Mouse (Mus musculus): Measurements from ENCODE around the gene Cfc1.

The Cfc1 gene

DNA sequence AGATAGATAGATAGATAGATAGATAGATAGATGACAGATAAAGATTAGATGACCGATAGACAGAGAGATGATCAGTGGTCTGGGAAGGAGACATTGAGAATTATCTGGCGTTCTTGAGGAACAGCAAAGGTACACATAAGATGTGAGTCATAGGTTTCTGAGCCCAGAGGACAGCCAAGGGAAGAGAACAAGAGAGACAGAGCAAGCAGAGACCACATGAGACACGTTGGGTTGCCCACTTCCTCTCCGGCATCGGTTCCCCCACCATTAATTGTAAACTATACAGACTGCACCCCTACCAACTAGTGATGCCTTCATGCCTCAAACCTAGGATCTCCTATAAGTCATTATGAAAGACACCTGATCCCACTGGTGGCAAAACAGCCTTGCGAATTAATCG lies 18.8 kb downstream of the Cfc1 start:
- no peak for DNase-seq

- DNase-seq: no peak
These were observed 25.4 kb downstream of the Cfc1 start, which contains the start of gene Prss40 for GRCm38 (mm10) chr1:34560843-34561242. Gene Prss40, minus strand, starts transcription at chr1:34560943.

DNA sequence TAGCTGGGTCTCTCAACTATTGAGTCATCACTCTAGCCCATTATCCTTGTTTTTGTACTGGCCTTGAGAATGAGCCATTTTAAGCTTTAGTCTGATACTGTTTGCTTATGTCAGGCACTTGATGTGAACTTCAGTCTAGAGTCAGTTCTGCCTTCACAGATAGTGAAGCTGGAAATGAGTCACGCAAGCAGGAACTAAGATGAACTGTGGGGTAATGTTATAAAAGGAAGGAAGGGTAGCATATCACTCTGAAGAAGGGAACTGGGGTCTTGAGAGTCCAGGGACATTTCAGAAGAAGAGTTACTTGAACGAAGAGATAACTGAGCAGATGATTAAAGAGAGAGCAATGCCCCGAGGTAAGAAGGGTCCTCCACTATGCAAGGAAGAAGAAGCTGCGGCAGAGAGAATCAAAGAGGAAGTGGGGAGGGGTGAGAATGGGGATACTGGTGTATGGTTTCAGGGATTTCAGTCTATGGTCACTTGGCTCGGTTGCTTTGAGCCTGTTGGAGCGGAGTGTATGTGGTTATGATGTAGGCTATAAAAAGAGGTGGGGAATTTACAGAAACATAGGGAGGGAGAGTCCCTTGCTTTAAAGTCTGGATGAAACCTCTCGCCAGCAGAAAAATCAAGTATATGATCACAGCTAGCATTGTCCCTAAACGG lies 29.1 kb downstream of the Cfc1 start:
- no peak for DNase-seq

DNA sequence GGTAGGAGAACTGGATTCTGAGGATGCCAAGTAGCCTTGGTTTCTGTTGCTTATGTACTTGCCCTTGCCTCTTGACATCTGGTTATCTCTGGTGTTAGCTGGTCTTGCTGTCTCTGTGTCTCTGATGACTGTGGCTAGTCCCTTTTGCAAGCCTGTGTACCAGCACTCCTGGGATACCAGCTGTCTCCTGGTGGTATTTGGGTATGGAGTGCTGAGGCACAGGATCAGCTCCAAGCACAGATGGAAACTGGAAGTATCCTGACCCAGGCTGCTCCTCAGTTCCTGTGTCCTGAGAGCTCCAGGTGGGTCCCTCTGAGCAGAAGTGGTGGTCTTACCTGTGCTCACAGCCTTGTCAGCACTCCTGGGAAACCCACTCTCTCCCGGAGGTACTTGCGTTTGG lies 32.7 kb downstream of the Cfc1 start:
- DNase-seq: no peak

GRCm38 (mm10) chr1:34569876-34570275 lies 34.4 kb downstream of the Cfc1 start:
- DNase-seq: no peak

DNA sequence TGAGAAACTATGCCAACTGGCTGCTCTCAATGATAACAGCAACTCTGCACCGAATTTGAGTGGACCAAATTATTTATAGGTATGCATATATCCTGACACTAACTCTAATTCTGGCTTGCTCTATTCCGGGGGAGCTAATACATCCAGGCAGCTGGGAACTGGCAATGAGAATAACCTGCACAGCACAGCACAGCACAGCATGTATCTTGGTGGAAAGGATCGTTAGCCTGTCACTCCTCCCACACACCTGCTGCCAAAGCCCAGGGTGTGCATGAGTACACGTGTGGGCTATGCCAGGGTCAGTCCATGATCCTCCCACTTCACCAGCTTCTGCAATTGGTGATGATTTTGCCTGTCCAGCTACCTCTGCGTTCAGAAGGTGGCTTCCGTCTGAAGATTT lies 36.0 kb downstream of the Cfc1 start:
- DNase-seq: no peak

GRCm38 (mm10) chr1:34573221-34573620 lies 37.8 kb downstream of the Cfc1 start:
- DNase-seq: no peak

GRCm38 (mm10) chr1:34578851-34579781 lies 43.7 kb downstream of the Cfc1 start, which contains the start of gene Amer3:
Gene Amer3, plus strand, starts transcription at chr1:34579657.
- peak; percentile 78 for DNase-seq

DNA sequence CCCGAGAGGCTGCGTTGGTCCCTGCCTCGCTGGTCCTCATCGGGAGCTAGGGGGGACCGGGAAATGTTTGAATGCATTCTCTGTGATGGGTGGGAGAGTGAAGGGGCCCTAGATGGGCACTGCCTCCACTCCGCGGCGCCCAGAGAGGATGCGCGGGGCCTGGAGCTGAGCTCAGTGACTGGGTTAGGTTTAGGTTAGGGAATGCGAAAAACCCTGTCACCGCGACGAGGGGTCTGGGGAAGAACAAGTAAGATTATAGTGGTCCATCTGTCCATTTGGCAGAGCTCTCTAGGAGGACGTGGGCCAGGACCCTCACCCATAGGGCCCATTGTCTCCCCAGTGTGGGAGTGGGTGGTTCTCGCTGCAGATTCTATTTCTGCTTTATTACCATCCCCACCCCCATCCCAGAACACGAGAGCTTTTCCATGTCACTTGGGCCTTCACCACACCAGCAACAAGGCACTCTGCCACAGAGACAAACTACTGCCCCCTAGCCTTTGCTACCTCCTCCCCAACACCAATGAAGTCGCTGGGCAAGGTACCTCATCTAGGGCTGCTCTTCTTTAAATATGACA lies 44.4 kb downstream of the Cfc1 start:
- DNase-seq: no peak

DNA sequence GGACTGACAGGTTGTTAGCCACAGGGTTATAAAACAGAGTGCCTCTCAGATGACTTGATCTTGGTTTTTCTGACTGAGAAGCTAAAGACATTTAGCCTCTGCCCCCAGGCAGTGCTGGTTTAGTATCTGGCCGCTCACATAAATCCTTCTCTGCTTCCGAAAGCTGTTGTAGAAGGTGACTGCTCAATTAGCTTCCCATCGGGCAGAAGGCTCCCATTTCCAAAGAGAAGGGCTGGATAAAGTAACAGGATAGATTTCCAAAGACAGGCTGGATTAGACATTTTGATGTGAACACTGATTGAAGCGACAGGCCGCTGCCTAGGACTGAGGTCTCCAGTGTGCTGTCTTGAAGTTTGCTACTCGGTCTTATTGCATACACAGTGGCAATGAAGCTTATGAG lies 46.8 kb downstream of the Cfc1 start:
- DNase-seq: no peak

DNA sequence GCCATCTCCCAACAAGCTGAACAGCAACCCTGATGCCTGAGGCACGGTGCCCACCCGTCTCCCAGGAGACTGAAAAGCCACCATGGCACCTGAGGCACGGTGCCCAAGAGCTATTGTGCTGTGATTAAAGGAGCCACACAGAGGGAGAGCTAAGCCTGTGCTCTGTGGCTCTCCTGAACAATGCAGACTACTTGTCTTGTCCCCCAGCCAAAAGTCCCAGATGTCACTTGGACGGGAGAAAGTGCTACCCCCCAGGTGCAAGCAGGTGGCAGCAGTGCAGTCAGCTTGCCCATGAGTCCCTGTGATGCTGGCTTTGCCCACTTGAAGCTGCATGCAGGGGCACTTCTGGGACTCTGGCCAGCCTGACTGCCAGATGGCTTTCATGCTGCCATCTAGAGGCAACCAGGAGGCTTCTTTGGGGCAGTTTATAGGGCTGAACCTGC lies 48.4 kb downstream of the Cfc1 start:
- no peak for DNase-seq

- no peak for DNase-seq
These were observed 49.3 kb downstream of the Cfc1 start for GRCm38 (mm10) chr1:34584736-34585135.

GRCm38 (mm10) chr1:34587298-34588096 lies 52.0 kb downstream of the Cfc1 start:
- DNase-seq: no peak
